Mouse (Mus musculus) liver, postnatal 0 days (tissue): ENCODE measurements around the gene Clcnka.

ENCODE experiments used
- CTCF ChIP-seq: sonication (generic); IDR thresholded peaks from 2 replicates; pipeline ENCODE4 v1.5.1; 2016; ENCODE audit warnings: antibody characterized with exemption, low read depth
- EP300 ChIP-seq: IDR thresholded peaks from 2 replicates; pipeline ENCODE4 v1.6.1; 2016; ENCODE audit warnings: antibody characterized with exemption, low read depth, mild to moderate bottlenecking

DNA sequence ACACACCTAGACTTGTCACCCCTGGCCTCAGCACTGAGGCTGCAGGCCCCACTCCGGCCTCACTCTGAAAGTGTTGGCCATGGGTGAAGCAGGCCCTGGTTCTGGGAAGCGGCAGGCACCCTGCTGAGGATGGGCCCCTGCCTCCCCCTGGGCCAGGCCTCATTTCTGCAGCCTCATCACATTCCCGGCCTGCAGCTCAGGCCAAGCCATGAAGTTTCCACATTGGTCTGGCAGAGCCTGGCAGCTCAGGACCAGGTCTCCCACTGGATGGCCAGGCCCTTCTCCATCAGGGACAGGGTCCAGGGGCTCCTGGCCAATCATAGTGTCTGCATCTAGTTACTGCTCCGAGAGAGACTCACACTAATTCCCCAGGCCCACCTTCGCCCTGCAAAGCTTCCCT, 63.8 kb downstream of the Clcnka start:
- TF ChIP-seq EP300 (no peak), CTCF (no peak)
